Mouse (Mus musculus): ENCODE results near the gene Enc1. TPM values are rescaled to one million over a fixed set of nuclear protein-coding genes. Genes with fewer than 3 reads are reported as not detected.

Enc1 gene
- 11.7 and 12.5 TPM in 2 replicates for polyA plus RNA-seq (2015; fragmentation: Nextera tagmentation; extraction: Ambion mirVana)

DNA sequence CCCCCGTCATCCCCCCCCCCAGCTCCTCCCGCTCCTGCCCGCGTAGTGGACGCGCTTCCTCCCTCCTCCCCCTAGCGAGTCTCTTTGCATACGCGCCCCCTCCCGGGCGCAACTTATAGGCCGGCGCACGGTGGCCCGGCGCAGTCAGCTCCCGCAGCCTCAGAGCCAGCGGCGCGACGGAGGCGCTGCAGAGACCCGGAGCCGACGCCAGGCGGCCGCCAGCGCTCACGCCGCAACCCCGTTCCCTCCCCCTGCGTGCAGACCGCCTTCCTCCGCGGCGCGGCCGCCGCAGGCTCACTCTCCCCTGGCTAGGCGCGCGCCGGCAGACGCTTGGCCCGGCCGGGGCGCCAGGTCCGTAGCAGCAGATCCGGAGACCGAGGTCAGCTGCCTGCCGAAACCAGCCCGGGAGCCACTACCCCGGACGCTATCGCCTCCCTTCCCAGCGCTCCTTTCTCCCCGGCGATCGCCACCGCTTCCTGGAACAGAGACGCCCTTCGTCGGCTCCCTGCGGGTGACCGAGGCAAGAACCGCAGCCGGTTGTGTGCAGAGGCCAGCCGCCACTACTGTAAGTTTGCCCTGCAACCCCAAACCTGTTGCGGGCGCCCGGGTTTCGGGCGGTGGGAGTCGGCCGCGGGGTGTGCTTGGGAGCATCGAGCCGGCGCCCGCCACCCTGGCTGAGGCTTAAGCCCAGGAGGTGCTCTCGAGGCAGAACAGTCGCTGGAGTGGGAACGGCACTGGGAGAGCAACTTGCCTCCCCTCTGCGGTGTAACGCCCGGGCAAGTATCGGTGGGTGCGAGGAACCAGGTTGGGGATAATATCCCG, at the start of gene Enc1:
TSS of gene Enc1 (plus strand) at position 141 of the 822 bp plus-strand sequence.
- Histone ChIP-seq H3K9me3 (no peaks in the 10 kb centered on the region), H3K27me3 (no peaks in the 10 kb centered on the region), H3K4me2 (peak within 1 kb of the TSS; percentile 88), H3K36me3 (peaks cover 13% of the 10 kb centered on the region), H3K4me3 (peak within 1 kb of the TSS; percentile 88), H3K27ac (peak within 1 kb of the TSS; percentile 98), H3K9ac (peak within 1 kb of the TSS; percentile 88), H3K4me1 (peaks cover 61% of the 10 kb centered on the region)
- peak; percentile 92 for ATAC-seq (ENCODE audit: borderline replicate concordance, extremely low read depth, low FRiP score, low TSS enrichment)
- under 1% methylated on average over 67 of the region's 89 CpGs for WGBS

DNA sequence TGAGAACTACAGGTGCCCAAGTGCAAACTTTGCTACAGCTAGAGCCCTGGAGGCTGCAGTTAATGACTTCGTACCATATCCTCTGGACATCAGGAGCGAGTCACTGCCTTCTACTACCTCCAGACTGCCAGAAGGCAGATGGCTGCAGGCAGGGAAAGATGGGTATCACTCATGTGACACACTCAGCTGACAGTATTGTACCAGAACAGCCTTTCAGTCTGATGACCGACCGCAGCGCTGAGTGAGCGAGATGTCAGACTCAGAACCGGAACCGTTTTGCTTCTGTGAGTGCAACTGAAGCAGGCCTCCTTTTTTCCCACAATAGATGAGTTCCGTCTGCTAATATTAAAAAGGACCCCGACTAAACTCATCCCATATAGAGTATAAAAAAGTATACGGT, 48.3 kb upstream of the Enc1 start:
- no peaks in the 10 kb centered on the region for H3K4me1 ChIP-seq
- H3K4me2 ChIP-seq, result no peak overlapping the region
- no peaks in the 10 kb centered on the region for H3K9me3 ChIP-seq
- H3K4me3 ChIP-seq, result no peak overlapping the region
- 90% methylated on average over 11 of the region's 11 CpGs for WGBS
- no peak overlapping the region for H3K27ac ChIP-seq
- H3K27me3 ChIP-seq, result no peaks in the 10 kb centered on the region
- H3K36me3 ChIP-seq, result no peaks in the 10 kb centered on the region
- no peak overlapping the region for H3K9ac ChIP-seq
- no peak for ATAC-seq (ENCODE audit: borderline replicate concordance, extremely low read depth, low FRiP score, low TSS enrichment)

DNA sequence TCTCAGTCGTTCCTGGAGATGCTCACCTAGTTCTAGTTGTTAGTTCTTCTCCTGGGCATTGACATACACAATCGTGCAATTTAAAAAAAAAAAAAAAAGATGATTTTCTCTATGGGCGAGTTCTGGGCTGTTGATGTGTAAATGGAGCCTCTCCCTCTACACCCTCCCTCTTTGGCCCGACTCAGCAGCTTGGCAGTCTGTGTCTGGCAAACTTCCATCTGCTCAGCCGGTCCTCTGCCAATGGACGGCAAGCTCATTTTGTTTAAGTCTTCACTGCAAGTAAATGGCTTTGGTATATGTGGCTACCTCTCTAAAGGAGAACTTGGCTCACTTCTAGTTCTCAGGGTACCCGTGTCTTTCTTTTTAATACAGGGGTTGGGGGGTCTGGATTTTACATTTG, 47.5 kb upstream of the Enc1 start:
- Histone ChIP-seq H3K27me3 (no peaks in the 10 kb centered on the region), H3K4me1 (no peaks in the 10 kb centered on the region), H3K9me3 (no peaks in the 10 kb centered on the region), H3K4me2 (no peak overlapping the region), H3K36me3 (no peaks in the 10 kb centered on the region), H3K27ac (no peak overlapping the region), H3K9ac (no peak overlapping the region), H3K4me3 (no peak overlapping the region)
- WGBS, result 48% methylated on average over 7 of the region's 7 CpGs
- ATAC-seq (ENCODE audit: borderline replicate concordance, extremely low read depth, low FRiP score, low TSS enrichment), result no peak

DNA sequence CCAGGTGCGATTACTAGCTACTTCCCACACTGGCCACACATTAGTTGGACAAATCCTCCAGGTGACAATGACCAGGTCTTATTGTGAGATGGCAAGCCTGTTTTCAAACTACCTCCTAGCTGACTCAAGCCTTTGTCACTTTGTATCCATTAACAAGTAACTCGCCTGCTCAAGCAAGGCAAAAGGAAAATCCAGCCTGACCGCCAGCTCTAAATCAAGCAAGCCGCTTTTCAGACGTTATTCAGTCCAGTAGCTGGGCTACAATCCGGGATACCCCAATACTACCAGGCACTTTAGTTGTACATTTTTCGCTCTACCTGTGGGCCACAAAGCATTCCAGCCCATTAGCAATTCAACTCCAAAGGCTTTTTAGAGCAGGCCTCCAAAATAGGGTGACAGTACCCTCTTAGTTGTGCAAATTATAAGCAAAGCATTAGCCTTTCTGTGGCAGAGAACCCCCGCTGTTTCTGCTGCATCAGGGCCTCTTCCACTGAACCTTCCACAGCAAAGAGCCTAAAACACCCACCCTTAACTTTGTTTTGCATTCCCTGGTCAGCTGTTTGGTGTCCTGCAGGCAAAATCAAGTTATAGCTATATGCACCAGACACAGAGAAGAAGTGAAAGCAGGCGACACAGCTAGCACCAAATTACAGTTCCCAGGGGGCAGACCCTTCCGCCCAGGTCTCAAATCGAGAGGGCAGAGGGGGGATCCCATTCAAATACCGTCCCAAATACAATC, 44.5 kb upstream of the Enc1 start:
- Histone ChIP-seq H3K9me3 (no peaks in the 10 kb centered on the region), H3K27ac (no peak overlapping the region), H3K4me3 (no peak overlapping the region), H3K4me2 (no peak overlapping the region), H3K4me1 (no peaks in the 10 kb centered on the region), H3K27me3 (no peaks in the 10 kb centered on the region), H3K9ac (no peak overlapping the region), H3K36me3 (no peaks in the 10 kb centered on the region)
- no peak for ATAC-seq (ENCODE audit: borderline replicate concordance, extremely low read depth, low FRiP score, low TSS enrichment)
- WGBS, result 78% methylated on average over 12 of the region's 12 CpGs

DNA sequence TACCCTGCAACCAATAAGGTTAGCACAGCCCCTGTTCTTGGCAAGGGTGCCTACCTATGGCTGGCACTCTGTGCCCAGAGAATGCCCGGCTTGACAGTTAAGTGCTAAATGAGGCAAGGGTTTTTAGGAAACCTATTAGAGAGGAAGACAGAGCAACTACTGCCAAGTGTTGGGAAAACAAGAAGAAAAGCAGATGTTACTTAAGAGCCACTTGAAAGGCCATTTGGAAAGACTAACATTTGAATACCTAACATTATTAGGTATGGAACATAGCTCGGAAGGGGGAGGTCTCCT, 44.0 kb upstream of the Enc1 start:
- Histone ChIP-seq H3K9me3 (no peaks in the 10 kb centered on the region), H3K4me2 (no peak overlapping the region), H3K36me3 (no peaks in the 10 kb centered on the region), H3K9ac (no peak overlapping the region), H3K27ac (no peak overlapping the region), H3K4me3 (no peak overlapping the region), H3K27me3 (no peaks in the 10 kb centered on the region), H3K4me1 (no peaks in the 10 kb centered on the region)
- WGBS, result 88% methylated on average over 2 of the region's 2 CpGs
- ATAC-seq (ENCODE audit: borderline replicate concordance, extremely low read depth, low FRiP score, low TSS enrichment), result no peak

DNA sequence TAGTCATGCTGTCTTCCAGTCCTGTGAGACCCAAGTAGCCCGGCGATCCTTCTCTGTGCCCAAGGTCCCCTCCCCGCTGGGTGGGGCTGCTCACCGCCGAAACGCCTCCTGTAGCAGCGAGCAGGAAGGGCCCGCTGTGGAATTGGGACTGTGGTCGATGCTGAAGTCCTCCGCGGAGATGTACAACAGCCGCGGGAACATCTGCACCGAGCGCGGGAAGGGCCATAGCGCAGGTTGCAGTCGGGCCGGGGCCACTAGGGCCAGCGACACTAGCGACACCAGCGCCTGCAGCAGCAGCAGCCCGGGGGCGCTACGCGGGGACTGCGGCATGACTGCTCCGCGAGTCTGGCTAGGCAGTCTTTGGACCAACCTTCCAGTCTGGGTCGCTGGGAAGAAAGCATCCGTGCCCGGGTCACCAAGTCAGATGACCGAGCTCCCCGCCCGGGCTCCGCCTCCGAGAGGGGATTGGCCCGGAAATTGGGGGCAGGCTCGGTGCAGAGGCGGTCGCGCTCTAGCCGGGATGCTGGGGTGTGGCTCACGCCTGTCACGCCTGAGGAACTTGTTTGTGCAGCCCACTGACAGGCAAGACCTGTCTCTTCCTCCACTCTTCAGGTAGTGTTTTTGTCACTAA, 42.9 kb upstream of the Enc1 start, which contains the start of gene Hexb:
TSS of gene Hexb (minus strand) at position 426 of the 631 bp plus-strand sequence.
- WGBS, result under 1% methylated on average over 45 of the region's 45 CpGs
- H3K4me3 ChIP-seq, result peak within 1 kb of the TSS; percentile 62

DNA sequence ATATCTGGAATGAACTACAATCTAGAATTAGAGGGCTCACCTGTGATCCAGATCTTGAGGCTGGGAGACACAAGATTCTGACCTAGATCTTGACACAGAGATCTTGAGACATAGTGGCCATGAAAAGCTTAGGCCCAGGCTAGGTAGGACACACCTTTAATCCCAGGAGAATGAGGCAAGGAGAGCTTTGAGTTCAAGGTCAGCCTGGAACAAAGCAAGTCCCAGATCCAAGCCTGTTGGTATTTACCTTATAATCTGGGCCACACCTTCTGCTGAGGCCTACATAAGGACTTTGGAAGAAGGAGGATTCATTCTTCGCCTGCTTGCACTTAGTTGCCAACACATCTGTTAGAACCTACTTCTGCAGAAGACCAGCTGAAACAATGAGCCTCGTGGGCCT, 41.8 kb upstream of the Enc1 start:
- Histone ChIP-seq H3K4me1 (no peaks in the 10 kb centered on the region), H3K36me3 (no peaks in the 10 kb centered on the region), H3K4me3 (no peak overlapping the region), H3K4me2 (no peak overlapping the region), H3K27me3 (no peaks in the 10 kb centered on the region), H3K27ac (no peak overlapping the region), H3K9me3 (no peaks in the 10 kb centered on the region), H3K9ac (no peak overlapping the region)
- no peak for ATAC-seq (ENCODE audit: borderline replicate concordance, extremely low read depth, low FRiP score, low TSS enrichment)
- WGBS, result 77% methylated on average over 2 of the region's 2 CpGs

More for the DNA sequence above, 42.9 kb upstream of the Enc1 start, which contains the start of gene Hexb:
- Histone ChIP-seq H3K27me3 (no peaks in the 10 kb centered on the region), H3K9me3 (no peaks in the 10 kb centered on the region), H3K36me3 (no peaks in the 10 kb centered on the region), H3K9ac (peak within 1 kb of the TSS; percentile 35), H3K27ac (peak within 1 kb of the TSS; percentile 52), H3K4me1 (no peaks in the 10 kb centered on the region), H3K4me2 (peak within 1 kb of the TSS; percentile 77)
- peak; percentile 89 for ATAC-seq (ENCODE audit: borderline replicate concordance, extremely low read depth, low FRiP score, low TSS enrichment)

DNA sequence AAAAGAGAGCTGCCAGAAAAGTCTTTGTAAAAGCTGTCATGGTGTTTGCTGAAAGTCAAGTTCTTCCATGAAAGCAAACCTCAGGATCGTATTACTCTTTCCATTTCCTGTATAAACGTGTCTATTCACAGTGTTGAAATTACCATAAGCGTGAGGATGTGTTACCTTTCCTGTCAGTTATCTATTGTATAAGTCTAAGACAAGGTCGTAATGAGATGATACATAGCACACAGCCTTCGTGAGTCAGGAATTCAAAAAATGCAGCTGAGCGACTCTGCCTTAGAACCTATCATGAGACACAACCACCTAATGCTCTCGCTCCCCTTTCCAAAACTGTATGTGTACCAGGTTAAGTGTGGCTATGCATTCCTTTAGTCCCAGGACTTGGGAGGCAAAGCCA, 39.8 kb upstream of the Enc1 start:
- 0 out of 2 replicates have a peak overlapping the region, but pooled peaks have one; percentile 0 for H3K27ac ChIP-seq
- ATAC-seq (ENCODE audit: borderline replicate concordance, extremely low read depth, low FRiP score, low TSS enrichment), result no peak
- 35% methylated on average over 7 of the region's 7 CpGs for WGBS
- no peaks in the 10 kb centered on the region for H3K36me3 ChIP-seq
- H3K4me2 ChIP-seq, result no peak overlapping the region
- H3K27me3 ChIP-seq, result no peaks in the 10 kb centered on the region
- H3K4me1 ChIP-seq, result peaks cover 4% of the 10 kb centered on the region; the same call in 1 of the 2 replicates
- no peak overlapping the region for H3K9ac ChIP-seq
- no peak overlapping the region for H3K4me3 ChIP-seq
- no peaks in the 10 kb centered on the region for H3K9me3 ChIP-seq

DNA sequence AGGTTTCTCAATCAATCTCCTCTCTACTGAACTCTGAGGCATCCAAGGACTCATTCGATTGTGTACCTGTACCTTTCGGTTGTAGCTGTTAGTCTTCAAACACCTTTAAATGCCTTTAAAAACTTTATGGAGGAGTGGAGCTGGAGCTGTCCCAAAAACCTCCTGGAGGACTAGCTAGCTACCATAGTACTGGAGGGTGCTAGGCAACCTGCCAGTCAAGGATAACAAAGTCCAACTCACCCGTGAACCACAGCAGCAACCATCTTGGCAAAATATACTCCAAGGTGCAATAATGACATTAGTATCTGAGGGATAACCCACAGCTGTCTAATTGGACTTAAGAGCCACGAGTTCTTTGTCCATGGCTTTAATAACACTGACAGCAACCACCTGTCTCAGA, 39.0 kb upstream of the Enc1 start:
- no peak for ATAC-seq (ENCODE audit: borderline replicate concordance, extremely low read depth, low FRiP score, low TSS enrichment)
- Histone ChIP-seq H3K9me3 (no peaks in the 10 kb centered on the region), H3K36me3 (no peaks in the 10 kb centered on the region), H3K4me2 (no peak overlapping the region), H3K27me3 (no peaks in the 10 kb centered on the region), H3K9ac (no peak overlapping the region), H3K4me1 (peaks cover 4% of the 10 kb centered on the region; the same call in 1 of the 2 replicates), H3K4me3 (no peak overlapping the region), H3K27ac (no peak overlapping the region)
- 62% methylated on average over 4 of the region's 4 CpGs for WGBS

DNA sequence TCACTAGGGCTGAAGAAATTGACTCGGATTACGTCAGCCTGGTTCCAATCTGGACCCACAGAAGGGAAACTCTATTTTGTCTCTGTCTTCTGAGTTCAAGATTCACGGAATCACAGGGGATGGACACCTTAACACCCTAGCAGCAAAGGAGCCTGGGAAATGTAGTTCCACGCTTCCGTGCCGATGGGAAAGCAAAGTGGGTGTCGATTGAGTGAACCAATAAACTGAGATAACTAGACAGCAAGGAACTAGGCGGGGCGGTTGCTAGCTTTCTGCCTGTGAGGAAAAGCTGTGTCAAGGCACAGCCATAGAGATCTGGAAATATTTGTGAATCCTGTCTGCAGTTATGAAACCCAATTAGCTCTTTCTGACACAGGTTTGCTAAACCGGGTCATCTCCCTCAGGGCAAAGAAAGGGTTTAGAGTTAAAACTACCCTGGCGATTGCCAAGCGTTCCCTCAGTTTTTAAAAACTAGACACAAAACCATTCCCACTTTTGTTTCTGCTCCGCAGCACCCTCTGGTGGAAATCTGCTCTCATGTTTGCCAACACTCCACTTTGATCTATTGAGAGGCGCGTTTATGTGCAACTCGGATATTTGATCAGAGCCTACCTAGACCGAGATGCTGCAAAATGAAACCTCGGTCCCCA, 35.7 kb upstream of the Enc1 start:
- ATAC-seq (ENCODE audit: borderline replicate concordance, extremely low read depth, low FRiP score, low TSS enrichment), result peak; percentile 87
- no peaks in the 10 kb centered on the region for H3K9me3 ChIP-seq
- peak overlapping the region; percentile 59 for H3K4me2 ChIP-seq
- H3K36me3 ChIP-seq, result no peaks in the 10 kb centered on the region
- H3K27me3 ChIP-seq, result no peaks in the 10 kb centered on the region
- peak overlapping the region; percentile 11; the same call in 1 of the 2 replicates for H3K9ac ChIP-seq
- peak overlapping the region; percentile 38 for H3K4me3 ChIP-seq
- H3K27ac ChIP-seq, result peak overlapping the region; percentile 77
- peaks cover 4% of the 10 kb centered on the region; the same call in 1 of the 2 replicates for H3K4me1 ChIP-seq
- WGBS, result 5% methylated on average over 18 of the region's 18 CpGs

DNA sequence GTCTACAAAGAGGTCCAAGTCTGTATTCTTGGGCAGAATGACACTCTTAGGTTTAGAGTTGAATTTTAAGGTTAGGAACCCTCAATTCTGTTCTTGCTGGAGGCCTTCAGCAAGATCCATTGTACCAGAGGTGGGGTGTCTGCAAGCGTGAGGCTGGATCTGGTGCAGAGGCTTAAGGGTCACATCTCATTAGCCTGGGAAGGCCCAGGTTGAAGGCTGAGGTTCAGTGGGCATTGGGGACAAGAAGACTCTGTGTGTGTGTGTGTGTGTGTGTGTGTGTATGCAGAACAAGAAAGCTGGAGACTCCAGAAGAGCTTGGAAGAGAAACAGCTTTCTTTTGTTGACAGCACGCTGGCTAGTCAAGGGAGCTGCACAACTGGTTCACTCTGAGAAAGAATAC, 34.9 kb upstream of the Enc1 start:
- no peaks in the 10 kb centered on the region for H3K36me3 ChIP-seq
- no peak overlapping the region for H3K9ac ChIP-seq
- H3K27me3 ChIP-seq, result no peaks in the 10 kb centered on the region
- H3K4me3 ChIP-seq, result no peak overlapping the region
- peaks cover 4% of the 10 kb centered on the region; the same call in 1 of the 2 replicates for H3K4me1 ChIP-seq
- no peak for ATAC-seq (ENCODE audit: borderline replicate concordance, extremely low read depth, low FRiP score, low TSS enrichment)
- no peak overlapping the region for H3K4me2 ChIP-seq
- H3K27ac ChIP-seq, result no peak overlapping the region
- 88% methylated on average over 2 of the region's 2 CpGs for WGBS
- H3K9me3 ChIP-seq, result no peaks in the 10 kb centered on the region
